Mouse (Mus musculus) A20 (cell line): ENCODE data around the gene Adh4.
"Not testable (repeated sequence)": the region's sequence is repeated elsewhere in the genome, so short reads cannot be mapped to it uniquely, and the experiment has no call there.

Experiments
- DNase-seq: peaks from one replicate; pipeline ENCODE4 v3.0.0-alpha.2; 2011; ENCODE audit warnings: low read depth, low spot score

The Adh4 gene

DNA sequence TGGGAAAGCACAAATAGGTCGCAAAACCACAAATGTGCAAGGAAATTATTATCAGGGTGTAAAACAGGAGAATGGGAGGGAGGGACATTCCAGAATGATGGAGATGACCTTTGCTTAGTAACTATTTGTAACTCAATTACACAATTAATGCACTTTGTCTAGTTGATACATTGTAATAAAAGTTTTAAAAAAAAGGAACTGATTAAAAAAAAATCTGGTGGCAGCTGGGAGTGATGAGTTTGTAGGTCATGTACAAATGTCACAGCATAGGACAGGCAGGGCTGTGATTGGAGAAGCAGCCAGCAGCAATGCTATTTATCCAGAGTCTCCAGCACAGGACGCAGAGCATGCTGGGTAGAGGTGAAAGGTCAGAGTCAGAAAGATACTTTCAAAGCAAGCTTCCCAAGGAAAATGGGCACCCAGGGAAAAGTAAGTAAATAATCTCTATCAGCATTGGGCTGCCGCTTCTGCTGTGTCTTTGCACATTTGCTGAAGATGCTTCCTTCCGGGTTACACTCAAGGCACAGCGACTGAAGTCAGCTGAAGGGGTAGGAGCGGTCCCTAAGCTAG, at the start of gene Adh4:
Adh4 (plus strand) TSS at position 346 of the 570 bp plus-strand sequence.
- DNase-seq: no peak

DNA sequence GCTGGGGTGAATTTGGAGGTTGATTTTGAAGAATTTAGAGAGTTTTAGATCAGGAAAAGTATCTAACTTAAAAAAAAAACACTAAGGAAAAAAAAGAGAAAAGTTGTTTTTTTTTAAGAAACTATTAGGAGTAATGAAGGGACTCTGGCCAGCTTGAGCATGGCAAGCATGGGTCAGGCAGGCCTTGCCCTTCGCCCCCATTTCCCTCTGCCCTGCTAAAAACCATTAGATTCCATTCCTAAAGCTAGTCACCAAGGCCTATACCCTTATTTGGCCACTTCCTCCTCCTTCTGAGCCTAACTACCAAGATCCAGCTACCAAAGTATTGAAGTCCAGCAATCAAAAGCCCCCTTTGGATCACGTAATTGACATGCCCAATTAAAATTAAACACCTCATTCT, 49.1 kb upstream of the Adh4 start:
- DNase-seq: no peak

DNA sequence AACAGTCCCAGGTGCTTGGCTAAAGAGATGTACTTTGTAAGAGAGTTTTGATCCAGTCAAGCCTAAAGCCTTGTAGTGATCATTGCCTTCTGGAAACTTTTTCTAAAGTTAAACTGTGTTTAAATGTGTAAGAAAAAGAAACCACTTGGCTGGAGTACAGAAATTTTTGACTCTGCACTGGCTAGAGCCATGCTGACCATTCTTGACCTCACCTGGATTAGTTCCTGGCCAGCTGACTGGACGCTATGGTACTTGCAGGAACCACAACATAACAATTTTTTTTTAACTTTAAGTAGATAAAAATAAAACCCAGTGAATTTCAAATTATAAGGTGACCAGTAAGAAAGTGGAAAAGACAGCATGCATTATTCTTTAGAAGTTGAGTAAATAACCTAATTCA, 45.7 kb upstream of the Adh4 start:
- DNase-seq: no peak

DNA sequence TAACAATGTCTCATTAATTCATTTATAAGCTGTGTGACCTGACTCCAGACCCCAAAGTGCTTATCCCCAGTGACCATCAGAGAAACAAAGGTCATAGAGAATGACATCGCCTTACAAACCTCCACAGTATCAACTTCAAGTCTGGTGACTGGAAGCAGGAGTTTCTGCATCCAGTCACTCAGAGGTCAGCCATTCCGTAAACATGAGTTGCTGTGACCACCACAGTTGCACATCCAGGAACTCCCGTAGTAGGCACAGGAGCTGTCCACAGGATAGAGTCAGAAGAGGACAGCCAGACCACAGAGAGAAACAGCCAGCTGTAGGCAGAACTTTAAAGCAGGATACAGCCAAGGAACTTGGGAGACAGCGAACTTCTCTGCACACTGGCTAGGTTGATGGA, 45.0 kb upstream of the Adh4 start:
- not testable (repeated sequence) for DNase-seq

DNA sequence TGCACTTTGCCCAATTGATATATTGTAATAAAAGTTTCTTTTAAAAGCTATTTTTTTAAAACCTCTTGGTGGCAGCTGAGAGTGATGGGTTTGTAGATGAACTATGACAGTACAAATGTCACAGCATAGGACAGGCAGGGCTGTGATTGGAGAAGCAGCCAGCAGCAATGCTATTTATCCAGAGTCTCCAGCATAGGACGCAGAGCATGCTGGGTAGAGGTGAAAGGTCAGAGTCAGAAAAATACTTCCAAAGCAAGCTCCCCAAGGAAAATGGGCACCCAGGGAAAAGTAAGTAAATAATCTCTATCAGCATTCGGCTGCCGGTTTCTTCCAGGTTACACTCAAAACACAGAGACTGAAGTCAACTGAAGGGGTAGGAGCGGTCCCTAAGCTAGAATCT, 41.3 kb upstream of the Adh4 start:
- no peak for DNase-seq

DNA sequence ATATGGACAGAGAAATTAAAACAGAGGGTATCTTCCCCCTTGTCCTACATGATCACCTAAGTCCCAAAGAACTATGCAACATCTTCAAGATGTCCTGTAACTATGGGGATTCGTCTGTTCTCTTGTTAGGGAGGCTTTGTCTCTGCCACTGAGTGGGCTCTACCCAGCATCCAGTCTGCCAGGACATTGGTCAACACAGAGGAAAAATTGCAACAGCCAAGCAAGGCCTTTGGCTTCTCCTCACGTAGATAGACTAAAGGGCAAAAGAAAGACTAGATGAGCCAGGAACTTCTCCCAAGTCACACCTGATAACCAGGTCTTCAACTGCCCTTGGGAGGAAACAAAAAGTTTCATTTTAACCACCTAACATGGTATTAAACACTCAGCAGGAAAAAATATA, 40.1 kb upstream of the Adh4 start:
- no peak for DNase-seq

DNA sequence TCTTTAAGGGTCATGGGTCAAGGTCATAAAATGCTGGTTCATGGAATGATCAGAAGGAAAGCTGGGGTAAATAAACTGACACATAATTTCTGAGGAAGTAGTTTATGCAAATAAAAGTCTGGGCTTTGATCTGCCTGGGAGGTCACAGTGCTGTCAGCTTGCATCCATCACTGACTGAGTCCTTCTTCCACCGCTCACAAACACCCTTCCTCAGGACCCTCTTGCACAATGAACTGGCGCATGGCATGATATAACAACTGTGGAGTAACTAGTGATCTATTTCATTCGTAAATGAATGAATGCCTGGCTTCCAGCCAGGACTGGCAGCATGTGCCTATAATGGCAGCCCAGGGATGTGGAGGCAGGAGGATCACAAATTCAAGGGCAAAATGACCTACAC, 34.1 kb upstream of the Adh4 start:
- no peak for DNase-seq

DNA sequence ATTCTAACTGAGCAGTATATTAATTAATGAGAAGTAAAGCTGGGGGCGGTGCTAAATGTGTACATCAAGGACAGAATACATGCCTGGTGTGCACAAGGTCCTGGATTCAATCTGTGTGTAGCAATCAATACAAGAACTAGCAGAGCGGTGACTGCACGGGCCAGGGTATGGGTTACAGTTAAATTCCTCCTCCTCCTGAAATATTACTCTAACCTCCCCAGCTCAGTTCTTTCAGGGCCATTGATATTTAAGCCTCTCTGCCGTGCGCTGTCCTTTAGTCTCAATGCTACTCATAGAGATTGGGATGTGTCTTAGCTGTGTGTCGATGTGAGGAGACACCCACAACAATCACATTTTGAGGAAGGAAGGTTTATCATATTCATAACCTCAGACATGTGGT, 28.1 kb upstream of the Adh4 start:
- DNase-seq: no peak

DNA sequence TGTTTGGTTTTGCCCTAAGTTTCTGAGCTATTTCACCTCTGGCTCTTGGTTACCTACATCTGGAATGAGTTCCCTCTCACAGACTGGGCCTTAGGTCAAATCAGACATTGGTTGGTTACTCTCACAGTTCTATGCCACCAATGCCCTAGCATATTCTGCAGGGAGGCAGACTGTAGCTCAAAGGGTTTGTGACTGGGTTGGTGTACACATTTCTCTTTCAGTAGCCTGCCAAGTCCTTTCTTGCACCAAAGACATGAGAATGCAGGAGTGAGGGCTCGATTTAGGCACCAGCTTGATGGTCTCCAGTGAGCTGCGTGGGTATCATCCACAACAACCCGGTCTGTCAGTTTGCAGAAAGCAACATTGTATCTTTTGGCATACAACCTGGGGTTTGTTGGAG, 10.4 kb upstream of the Adh4 start:
- no peak for DNase-seq

DNA sequence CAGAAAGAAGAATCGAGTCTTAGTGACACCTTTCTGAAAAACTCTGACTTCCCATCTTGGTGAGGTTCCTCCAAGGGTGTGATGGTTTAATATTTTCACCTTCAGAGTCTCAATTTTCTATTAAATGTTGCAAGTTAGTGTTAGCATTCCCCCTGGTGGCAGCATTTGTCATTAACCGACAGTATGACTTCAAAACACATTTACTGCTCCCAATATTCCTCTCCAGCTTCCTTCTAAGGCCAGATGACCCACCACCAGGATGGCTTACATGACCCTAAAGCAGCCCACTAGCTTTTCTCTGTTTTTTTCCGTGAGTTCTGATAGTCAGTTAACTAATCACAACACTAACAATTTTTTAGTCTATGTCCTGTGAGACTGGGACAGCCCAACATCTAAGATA, 9.9 kb upstream of the Adh4 start:
- DNase-seq: peak; percentile 19

DNA sequence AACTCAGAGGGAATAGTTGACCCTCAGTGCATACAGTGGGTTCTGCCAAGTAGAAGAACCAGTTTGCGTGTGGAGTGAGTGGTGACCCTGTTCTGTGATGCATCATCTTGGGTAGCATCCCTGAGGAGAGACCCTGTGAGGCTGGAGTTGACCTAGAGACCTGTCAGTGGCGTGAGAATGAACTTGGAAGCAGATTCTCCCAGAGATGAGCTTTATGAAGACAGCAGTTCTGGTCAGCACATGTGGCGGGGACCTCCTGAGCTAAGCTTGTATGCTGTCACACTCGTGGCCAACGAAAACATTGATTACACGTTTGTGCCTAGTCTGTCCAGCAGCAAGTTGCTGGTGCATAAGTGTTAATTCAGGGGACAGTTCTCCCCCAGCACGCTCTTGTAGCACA, 9.4 kb upstream of the Adh4 start:
- no peak for DNase-seq

DNA sequence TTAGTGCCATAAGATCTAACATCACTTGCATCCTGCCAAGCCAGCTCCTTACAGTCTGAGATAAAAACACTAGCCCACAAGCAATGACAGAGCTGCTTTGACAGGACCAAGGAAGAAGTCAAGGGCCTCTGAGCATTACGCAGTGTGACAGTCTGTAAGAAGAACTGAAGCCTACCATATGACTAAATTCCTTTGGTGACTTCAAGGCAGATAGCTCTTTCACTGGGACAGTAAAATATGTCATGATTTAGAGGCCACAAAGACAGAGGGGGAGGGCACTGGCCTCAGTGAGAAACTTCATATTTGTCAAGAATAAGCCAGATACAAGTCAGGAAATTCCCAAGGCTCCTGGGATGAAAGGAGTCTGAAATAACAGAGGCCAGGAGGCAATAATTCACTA, 7.3 kb upstream of the Adh4 start:
- DNase-seq: no peak

DNA sequence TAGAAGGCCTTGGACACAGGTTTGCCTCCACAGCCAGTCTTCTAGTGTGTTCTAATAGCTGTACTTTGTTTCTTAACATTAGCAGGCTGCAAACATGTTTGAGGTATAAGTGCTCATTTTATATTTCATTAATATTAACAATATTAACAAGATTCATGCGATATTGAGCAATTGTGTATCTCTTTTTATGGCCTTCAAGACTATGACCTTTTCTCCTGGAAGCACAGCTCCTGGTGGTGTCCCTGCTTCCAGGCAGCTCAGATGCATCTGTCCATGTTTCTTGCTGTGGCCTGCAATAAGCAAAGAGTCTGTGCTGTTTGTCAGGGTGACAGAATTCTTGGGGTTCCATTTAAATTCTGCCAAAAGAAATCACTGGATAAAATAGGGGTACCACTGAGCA, 5.7 kb upstream of the Adh4 start:
- DNase-seq: no peak

DNA sequence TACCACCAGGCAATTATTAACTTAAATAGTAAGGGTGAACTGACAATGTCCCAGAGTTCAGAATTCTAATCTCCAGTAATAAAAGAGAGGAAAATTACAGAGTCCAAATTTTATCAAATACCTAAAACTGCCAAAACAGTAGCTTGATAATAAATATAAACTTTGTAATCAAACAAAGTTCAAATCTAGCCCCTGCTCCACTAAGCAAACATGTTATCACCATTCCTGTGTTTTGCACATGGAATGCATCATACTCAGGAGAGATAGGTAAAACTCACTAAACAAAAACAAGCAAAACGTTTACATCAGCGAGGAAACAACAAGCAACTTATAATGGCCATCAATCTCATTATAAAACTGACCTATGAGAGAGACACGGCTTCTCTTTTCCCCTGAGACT, 5.1 kb upstream of the Adh4 start:
- DNase-seq: no peak

DNA sequence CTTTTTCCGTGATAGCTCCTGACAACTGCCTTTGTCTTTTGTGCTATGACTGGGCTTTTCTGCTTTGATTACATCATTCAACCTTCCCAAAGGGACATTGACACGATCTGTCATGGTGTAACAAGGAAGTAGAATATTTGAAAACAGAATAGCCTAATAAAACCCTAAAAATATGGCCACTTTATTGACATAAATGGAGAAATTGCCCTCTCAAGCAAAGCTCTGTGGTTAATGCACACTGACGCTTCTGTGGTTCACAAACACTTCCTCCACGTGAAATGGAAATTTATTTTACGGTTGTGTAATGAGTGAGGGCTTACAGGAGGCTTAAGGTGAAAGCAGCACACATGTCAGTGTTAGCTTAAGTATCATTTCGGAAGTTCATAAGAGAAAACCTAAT, 4.1 kb downstream of the Adh4 start:
- DNase-seq: no peak

DNA sequence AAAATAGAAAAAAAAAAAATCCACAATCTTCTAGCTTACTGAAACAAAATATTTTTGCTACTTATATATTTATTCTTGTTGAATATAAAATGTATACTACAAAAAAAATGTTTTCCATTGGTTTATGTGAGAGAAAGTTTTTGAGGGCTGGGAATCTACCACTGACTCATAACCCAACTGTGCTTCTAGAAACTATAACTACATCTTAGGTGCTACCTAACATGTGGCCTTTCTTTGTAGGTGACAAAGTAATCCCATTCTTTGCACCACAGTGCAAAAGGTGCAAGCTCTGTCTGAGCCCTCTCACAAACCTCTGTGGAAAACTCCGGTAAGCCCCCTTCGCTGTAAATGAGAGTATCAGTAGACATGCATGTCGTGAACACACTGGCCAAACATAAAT, 5.1 kb downstream of the Adh4 start:
- DNase-seq: no peak

DNA sequence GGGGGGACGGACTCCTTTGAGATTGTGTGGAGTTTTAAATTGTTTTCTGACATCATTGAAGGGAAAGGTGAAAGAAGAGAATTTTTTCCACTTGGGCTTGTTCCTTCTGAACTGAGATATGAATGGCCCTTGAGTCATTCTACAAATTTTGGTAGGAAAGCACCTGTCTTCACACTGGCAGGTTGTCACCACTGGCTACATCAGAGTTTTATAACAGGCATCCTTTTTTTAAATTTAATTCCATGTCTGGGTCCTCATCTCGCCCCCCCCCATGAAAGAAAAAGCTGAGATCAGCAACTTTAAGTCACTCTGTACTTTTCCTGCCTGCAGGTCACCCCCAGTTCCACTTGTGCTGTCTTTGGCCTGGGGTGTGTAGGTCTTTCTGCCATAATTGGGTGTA, 8.4 kb downstream of the Adh4 start:
- DNase-seq: no peak

DNA sequence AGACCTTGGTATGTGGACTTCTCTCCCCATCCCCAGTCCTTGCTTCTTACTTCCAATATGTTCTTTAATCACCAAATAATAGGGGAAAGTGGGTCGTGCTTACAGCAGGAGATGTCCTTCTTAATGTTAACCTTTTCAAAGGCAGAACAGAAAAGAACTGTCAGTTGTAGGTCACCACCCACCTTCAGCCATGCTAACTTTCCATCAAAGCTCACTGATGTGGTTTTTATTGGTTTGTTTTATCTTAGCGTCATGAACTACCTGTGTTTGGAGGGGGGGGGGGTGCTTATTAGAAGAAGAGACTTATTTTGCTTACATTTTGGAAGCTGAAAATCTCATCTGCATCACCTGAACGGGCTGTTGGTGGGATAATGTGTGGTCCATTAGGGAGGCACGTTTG, 9.0 kb downstream of the Adh4 start:
- no peak for DNase-seq

DNA sequence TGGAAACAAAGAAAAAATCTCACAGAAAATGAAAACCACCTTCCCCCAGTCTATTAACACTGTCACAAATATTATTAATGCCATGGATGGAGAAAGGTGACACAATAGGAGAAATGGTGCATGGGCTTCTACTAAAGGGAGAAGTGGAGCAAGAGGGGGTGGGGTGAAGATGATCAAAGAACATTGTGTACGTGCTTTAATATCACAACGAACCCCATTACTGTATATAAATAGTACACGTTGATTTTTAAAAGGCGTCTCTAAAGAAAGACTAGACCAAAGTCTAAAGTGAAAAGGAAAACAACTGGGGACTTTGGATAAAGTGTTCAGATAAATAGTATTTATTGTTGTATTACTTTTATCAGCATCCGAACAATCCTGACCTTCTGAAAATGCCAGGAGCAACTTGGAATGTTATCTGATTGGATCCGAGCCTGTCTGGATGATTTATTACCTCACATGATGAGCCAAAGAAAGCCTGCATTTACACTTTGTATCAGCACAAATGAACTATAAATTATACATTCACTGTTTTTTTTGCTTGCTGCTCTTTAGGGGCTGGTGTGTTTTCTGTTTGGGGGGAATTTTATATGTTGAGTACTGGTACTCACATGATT, 15.2 kb downstream of the Adh4 start:
- DNase-seq: no peak

DNA sequence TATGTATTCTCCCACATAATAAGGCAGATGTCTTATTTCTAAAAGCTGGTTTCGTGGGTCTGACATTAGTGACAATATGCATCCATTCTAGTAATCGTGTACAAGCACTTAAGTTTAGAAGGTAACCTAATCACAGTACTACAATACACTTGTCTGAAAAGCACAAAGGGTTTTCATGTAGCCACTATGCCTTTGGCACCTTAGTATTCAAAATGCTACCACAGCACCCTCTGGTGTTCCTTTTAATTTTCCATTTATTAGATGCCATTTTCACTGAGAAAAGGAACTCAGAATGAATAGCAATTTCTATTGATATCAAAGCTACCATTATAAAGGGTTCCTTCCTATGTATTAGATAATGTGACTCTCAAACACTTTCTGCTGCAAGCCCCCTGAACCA, 16.6 kb downstream of the Adh4 start:
- DNase-seq: peak; percentile 59

DNA sequence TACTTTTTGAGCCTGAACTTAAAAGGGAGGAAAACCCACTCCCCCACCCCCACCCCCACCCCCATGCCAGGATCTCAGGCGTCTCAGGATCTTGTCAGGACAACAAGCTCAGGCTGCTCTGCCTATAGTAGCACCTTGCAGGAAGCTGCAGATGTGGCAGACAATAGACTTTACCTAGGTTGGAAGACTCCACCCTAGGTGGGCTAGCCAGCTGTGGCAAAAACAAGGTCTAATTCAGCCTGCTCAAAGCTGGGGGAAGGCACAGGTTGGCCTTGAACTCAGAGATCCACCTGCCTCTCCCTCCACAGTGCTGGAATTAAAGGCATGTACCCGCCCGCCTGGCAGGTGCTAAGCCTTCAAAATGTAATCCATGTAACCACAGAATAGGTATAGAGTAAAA, 23.4 kb downstream of the Adh4 start:
- DNase-seq: no peak

DNA sequence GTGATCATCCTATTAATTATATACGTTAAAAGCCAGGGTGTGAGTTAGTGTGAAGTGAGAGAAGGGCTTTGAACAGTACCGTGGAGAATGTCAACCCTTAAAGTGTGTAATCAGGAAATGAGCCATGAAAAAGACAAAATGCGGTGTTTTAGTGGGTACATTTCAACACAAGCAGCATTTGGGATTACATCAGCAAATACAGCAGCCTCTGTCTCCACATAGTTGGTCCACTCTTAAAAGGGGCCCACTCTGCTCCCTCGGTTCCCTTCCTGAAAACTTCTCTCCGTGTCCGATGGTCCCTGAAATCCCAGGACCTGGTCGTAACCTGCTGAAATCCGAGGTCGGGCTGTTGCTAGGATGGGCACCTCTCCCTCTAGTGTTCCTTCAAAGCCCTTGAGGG, 26.9 kb downstream of the Adh4 start:
- no peak for DNase-seq

DNA sequence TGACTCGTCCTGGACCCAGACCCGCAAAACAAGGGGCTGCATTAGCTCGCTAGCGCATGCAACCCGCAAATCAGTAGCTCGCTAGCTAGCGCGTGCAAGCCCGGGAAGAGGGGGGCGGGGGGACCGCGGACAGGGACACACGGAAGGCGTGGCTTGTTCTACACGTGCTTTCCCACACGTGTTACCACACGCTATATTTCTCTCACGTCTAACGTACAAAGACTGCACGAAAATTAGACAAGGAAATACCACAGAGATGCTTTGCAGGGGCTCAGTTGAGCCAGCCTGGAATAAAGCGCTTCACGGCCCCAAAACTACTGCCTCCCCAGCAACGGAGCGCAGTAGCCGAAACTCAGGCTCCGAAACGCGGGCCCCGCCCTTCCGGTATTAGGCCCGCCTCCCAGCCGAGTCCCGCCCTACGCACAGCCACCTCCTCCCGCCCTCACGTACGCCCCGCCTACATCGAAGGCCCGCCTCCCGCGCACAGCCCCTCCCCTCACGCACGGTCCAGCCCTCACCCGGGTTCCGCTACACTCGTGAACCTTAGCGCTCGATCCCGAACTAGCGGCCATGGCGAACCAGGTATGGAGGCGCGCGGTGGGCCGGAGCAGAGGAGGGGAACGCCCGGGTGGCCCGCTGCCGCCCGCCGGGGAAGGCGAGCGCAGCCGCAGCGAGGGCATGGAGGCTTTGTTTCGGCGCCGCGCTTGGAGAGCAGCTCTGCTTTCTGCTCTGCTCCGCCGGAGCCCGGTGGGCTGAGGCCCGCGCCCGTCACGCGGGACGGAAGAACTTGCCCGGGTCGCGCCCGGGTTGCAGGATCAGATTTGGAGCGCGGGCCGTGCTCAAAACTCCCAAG, 27.6 kb downstream of the Adh4 start, which contains the start of gene Adh5:
Adh5 (plus strand) TSS at position 482 of the 853 bp plus-strand sequence.
- DNase-seq: peak; percentile 98
